Mouse (Mus musculus): ENCODE measurements around the gene Rtn1. TPM values are rescaled to one million over a fixed set of nuclear protein-coding genes. Genes with fewer than 3 reads are reported as not detected.
"Not testable (repeated sequence)": the region's sequence is repeated elsewhere in the genome, so short reads cannot be mapped to it uniquely, and the experiment has no call there.

Rtn1 gene
- polyA plus RNA-seq, 1 experiment from 2014 or later, result 0.85 TPM

GRCm38 (mm10) chr12:72315732-72316465, 93.0 kb downstream of the Rtn1 start:
- H3K79me2 ChIP-seq (ENCODE audit: inconsistent target), result no peaks in the 10 kb centered on the region
- 84% methylated on average over 14 of the region's 15 CpGs for WGBS (ENCODE audit: missing documents)
- no peak overlapping the region for H3K27ac ChIP-seq
- no peak overlapping the region for H3K4me3 ChIP-seq (ENCODE audit: inconsistent target)
- H3K36me3 ChIP-seq (ENCODE audit: inconsistent target), result no peaks in the 10 kb centered on the region

- WGBS (ENCODE audit: missing documents), result 77% methylated on average over 6 of the region's 6 CpGs
- H3K4me3 ChIP-seq (ENCODE audit: inconsistent target), result no peak overlapping the region
Measured at GRCm38 (mm10) chr12:72310818-72311217, 98.0 kb downstream of the Rtn1 start.

GRCm38 (mm10) chr12:72308506-72308905, 100.3 kb downstream of the Rtn1 start:
- H3K4me3 ChIP-seq (ENCODE audit: inconsistent target), result no peak overlapping the region
- 91% methylated on average over 8 of the region's 8 CpGs for WGBS (ENCODE audit: missing documents)

More at GRCm38 (mm10) chr12:72310818-72311217, 98.0 kb downstream of the Rtn1 start:
- H3K27ac ChIP-seq, result no peak overlapping the region
- H3K79me2 ChIP-seq (ENCODE audit: inconsistent target), result no peaks in the 10 kb centered on the region
- no peaks in the 10 kb centered on the region for H3K36me3 ChIP-seq (ENCODE audit: inconsistent target)

GRCm38 (mm10) chr12:72306281-72306680, 102.6 kb downstream of the Rtn1 start:
- Histone ChIP-seq H3K4me3 (ENCODE audit: inconsistent target) (no peak overlapping the region), H3K36me3 (ENCODE audit: inconsistent target) (no peaks in the 10 kb centered on the region), H3K27ac (no peak overlapping the region), H3K79me2 (ENCODE audit: inconsistent target) (no peaks in the 10 kb centered on the region)
- 96% methylated on average over 11 of the region's 11 CpGs for WGBS (ENCODE audit: missing documents)

More at GRCm38 (mm10) chr12:72308506-72308905, 100.3 kb downstream of the Rtn1 start:
- no peaks in the 10 kb centered on the region for H3K79me2 ChIP-seq (ENCODE audit: inconsistent target)
- H3K36me3 ChIP-seq (ENCODE audit: inconsistent target), result no peaks in the 10 kb centered on the region
- no peak overlapping the region for H3K27ac ChIP-seq

GRCm38 (mm10) chr12:72305421-72305820, 103.4 kb downstream of the Rtn1 start:
- no peak overlapping the region for H3K4me3 ChIP-seq (ENCODE audit: inconsistent target)
- H3K36me3 ChIP-seq (ENCODE audit: inconsistent target), result no peaks in the 10 kb centered on the region
- H3K79me2 ChIP-seq (ENCODE audit: inconsistent target), result no peaks in the 10 kb centered on the region
- H3K27ac ChIP-seq, result no peak overlapping the region
- WGBS (ENCODE audit: missing documents), result 73% methylated on average over 5 of the region's 5 CpGs

GRCm38 (mm10) chr12:72304985-72305384, 103.9 kb downstream of the Rtn1 start:
- Histone ChIP-seq H3K4me3 (ENCODE audit: inconsistent target) (no peak overlapping the region), H3K27ac (no peak overlapping the region), H3K79me2 (ENCODE audit: inconsistent target) (no peaks in the 10 kb centered on the region), H3K36me3 (ENCODE audit: inconsistent target) (no peaks in the 10 kb centered on the region)
- 86% methylated on average over 5 of the region's 5 CpGs for WGBS (ENCODE audit: missing documents)

GRCm38 (mm10) chr12:72304347-72304688, 104.5 kb downstream of the Rtn1 start:
- WGBS (ENCODE audit: missing documents), result 89% methylated on average over 5 of the region's 5 CpGs
- Histone ChIP-seq H3K27ac (no peak overlapping the region), H3K4me3 (ENCODE audit: inconsistent target) (no peak overlapping the region), H3K36me3 (ENCODE audit: inconsistent target) (no peaks in the 10 kb centered on the region), H3K79me2 (ENCODE audit: inconsistent target) (no peaks in the 10 kb centered on the region)

GRCm38 (mm10) chr12:72303624-72304346, 105.1 kb downstream of the Rtn1 start:
- WGBS (ENCODE audit: missing documents), result 79% methylated on average over 29 of the region's 37 CpGs
- Histone ChIP-seq H3K4me3 (ENCODE audit: inconsistent target) (no peak overlapping the region), H3K79me2 (ENCODE audit: inconsistent target) (no peaks in the 10 kb centered on the region), H3K36me3 (ENCODE audit: inconsistent target) (no peaks in the 10 kb centered on the region), H3K27ac (no peak overlapping the region)

- no peaks in the 10 kb centered on the region for H3K36me3 ChIP-seq (ENCODE audit: inconsistent target)
- 80% methylated on average over 8 of the region's 8 CpGs for WGBS (ENCODE audit: missing documents)
Measured at GRCm38 (mm10) chr12:72301431-72301830, 107.4 kb downstream of the Rtn1 start.

GRCm38 (mm10) chr12:72300971-72301370, 107.9 kb downstream of the Rtn1 start:
- Histone ChIP-seq H3K27ac (no peak overlapping the region), H3K4me3 (ENCODE audit: inconsistent target) (no peak overlapping the region), H3K36me3 (ENCODE audit: inconsistent target) (no peaks in the 10 kb centered on the region), H3K79me2 (ENCODE audit: inconsistent target) (no peaks in the 10 kb centered on the region)
- WGBS (ENCODE audit: missing documents), result 88% methylated on average over 8 of the region's 8 CpGs

More at GRCm38 (mm10) chr12:72301431-72301830, 107.4 kb downstream of the Rtn1 start:
- H3K27ac ChIP-seq, result no peak overlapping the region
- no peak overlapping the region for H3K4me3 ChIP-seq (ENCODE audit: inconsistent target)
- no peaks in the 10 kb centered on the region for H3K79me2 ChIP-seq (ENCODE audit: inconsistent target)

- H3K79me2 ChIP-seq (ENCODE audit: inconsistent target), result no peaks in the 10 kb centered on the region
- H3K27ac ChIP-seq, result no peak overlapping the region
- 82% methylated on average over 7 of the region's 7 CpGs for WGBS (ENCODE audit: missing documents)
Measured at GRCm38 (mm10) chr12:72298222-72298621, 110.6 kb downstream of the Rtn1 start.

GRCm38 (mm10) chr12:72296552-72296951, 112.3 kb downstream of the Rtn1 start:
- Histone ChIP-seq H3K4me3 (ENCODE audit: inconsistent target) (no peak overlapping the region), H3K36me3 (ENCODE audit: inconsistent target) (no peaks in the 10 kb centered on the region), H3K79me2 (ENCODE audit: inconsistent target) (no peaks in the 10 kb centered on the region), H3K27ac (no peak overlapping the region)
- 88% methylated on average over 5 of the region's 5 CpGs for WGBS (ENCODE audit: missing documents)

More at GRCm38 (mm10) chr12:72298222-72298621, 110.6 kb downstream of the Rtn1 start:
- no peak overlapping the region for H3K4me3 ChIP-seq (ENCODE audit: inconsistent target)
- no peaks in the 10 kb centered on the region for H3K36me3 ChIP-seq (ENCODE audit: inconsistent target)

- not testable (repeated sequence) for H3K79me2 ChIP-seq (ENCODE audit: inconsistent target); H3K36me3 ChIP-seq (ENCODE audit: inconsistent target); H3K4me3 ChIP-seq (ENCODE audit: inconsistent target); H3K27ac ChIP-seq
- 93% methylated on average over 3 of the region's 3 CpGs for WGBS (ENCODE audit: missing documents)
Measured at GRCm38 (mm10) chr12:72293185-72293584, 115.7 kb downstream of the Rtn1 start.

GRCm38 (mm10) chr12:72292566-72292965, 116.3 kb downstream of the Rtn1 start:
- Histone ChIP-seq H3K36me3 (ENCODE audit: inconsistent target) (no peaks in the 10 kb centered on the region), H3K79me2 (ENCODE audit: inconsistent target) (no peaks in the 10 kb centered on the region), H3K27ac (no peak overlapping the region), H3K4me3 (ENCODE audit: inconsistent target) (no peak overlapping the region)
- WGBS (ENCODE audit: missing documents), result 71% methylated on average over 2 of the region's 2 CpGs

- Histone ChIP-seq H3K79me2 (ENCODE audit: inconsistent target) (no peaks in the 10 kb centered on the region), H3K4me3 (ENCODE audit: inconsistent target) (no peak overlapping the region), H3K36me3 (ENCODE audit: inconsistent target) (no peaks in the 10 kb centered on the region), H3K27ac (no peak overlapping the region)
- 94% methylated on average over 4 of the region's 4 CpGs for WGBS (ENCODE audit: missing documents)
Measured at GRCm38 (mm10) chr12:72291266-72291665, 117.6 kb downstream of the Rtn1 start.
